Mouse (Mus musculus) cerebellum, adult (tissue): ENCODE results near the gene Ppm1l.

Experiments
- ATAC-seq: cut with Nextera tagmentation; 2 replicates; pipeline ENCODE4 v1.9.2; 2017; ENCODE audit warnings: mild to moderate bottlenecking, moderate library complexity, mixed read lengths; ENCODE audit not compliant: insufficient number of reproducible peaks, low FRiP score, low TSS enrichment

Gene Ppm1l

GRCm38 (mm10) chr3:69329910-69330309 is 13.2 kb downstream of the Ppm1l start:
- no peak for ATAC-seq

GRCm38 (mm10) chr3:69333819-69334218 is 17.2 kb downstream of the Ppm1l start:
- no peak for ATAC-seq

GRCm38 (mm10) chr3:69340486-69340885 is 23.8 kb downstream of the Ppm1l start:
- no peak for ATAC-seq

- ATAC-seq = no peak
Measured at GRCm38 (mm10) chr3:69340971-69341370, 24.3 kb downstream of the Ppm1l start.

GRCm38 (mm10) chr3:69341514-69341913 is 24.9 kb downstream of the Ppm1l start:
- ATAC-seq = no peak

GRCm38 (mm10) chr3:69342247-69342921 is 25.7 kb downstream of the Ppm1l start:
- ATAC-seq = no peak

GRCm38 (mm10) chr3:69343124-69343523 is 26.5 kb downstream of the Ppm1l start:
- no peak for ATAC-seq

GRCm38 (mm10) chr3:69346514-69346913 is 29.9 kb downstream of the Ppm1l start:
- ATAC-seq = no peak

GRCm38 (mm10) chr3:69348197-69348920 is 31.7 kb downstream of the Ppm1l start:
- ATAC-seq = no peak

GRCm38 (mm10) chr3:69348921-69349237 is 32.2 kb downstream of the Ppm1l start:
- no peak for ATAC-seq

GRCm38 (mm10) chr3:69349973-69350372 is 33.3 kb downstream of the Ppm1l start:
- peak; percentile 79 for ATAC-seq

GRCm38 (mm10) chr3:69352194-69352593 is 35.5 kb downstream of the Ppm1l start:
- ATAC-seq = no peak

GRCm38 (mm10) chr3:69354681-69355080 is 38.0 kb downstream of the Ppm1l start:
- ATAC-seq = no peak

GRCm38 (mm10) chr3:69356078-69356665 is 39.5 kb downstream of the Ppm1l start:
- ATAC-seq = no peak

- no peak for ATAC-seq
Measured at GRCm38 (mm10) chr3:69356781-69357180, 40.1 kb downstream of the Ppm1l start.

GRCm38 (mm10) chr3:69357897-69358619 is 41.4 kb downstream of the Ppm1l start:
- no peak for ATAC-seq

- no peak for ATAC-seq
Measured at GRCm38 (mm10) chr3:69358620-69358964, 41.9 kb downstream of the Ppm1l start.

GRCm38 (mm10) chr3:69360263-69360895 is 43.7 kb downstream of the Ppm1l start:
- no peak for ATAC-seq

GRCm38 (mm10) chr3:69361487-69362349 is 45.1 kb downstream of the Ppm1l start:
- peak; percentile 63 for ATAC-seq

GRCm38 (mm10) chr3:69362350-69362790 is 45.7 kb downstream of the Ppm1l start:
- peak; percentile 31; the same call in 1 of the 2 replicates for ATAC-seq
